ENCODE assay signal across 10 mouse cellular contexts in the genomic region with DNA sequence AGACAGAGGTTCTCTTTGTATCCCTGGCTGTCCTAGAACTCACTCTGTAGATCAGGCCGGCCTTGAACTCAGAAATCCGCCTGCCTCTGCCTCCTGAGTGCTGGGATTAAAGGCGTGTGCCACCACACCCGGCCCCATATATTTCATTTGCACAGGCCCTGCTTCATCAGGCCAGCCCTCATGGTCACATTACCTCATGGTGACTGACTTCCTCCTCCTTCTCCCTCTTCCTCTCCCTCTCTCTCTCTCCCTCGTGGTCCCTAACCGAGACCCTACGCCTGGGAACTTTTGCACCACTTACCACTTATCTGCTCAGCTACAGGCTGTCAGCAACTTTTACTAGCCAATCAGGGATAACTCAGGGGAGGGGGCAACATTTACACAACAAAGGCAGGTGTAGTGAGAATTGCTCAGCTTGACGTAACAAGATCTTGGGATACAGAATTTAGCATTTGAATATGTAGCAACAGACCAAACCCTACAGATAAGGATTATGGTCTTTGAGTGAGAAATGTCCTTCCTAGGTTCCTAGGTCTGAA.
"Had no signal": no experiment of that assay in that cellular context is flagged by ENCODE, and none has a peak within 500 bp of the region (broad histone marks: within the 10 kb centered on the region; RNA-seq: fewer than 3 reads in every experiment).

No protein-coding gene starts in this region.

- H3K36me3 ChIP-seq: limb, embryonic 15.5 days; midbrain, embryonic 13.5 days had no signal

- H3K27ac ChIP-seq: kidney, postnatal 0 days; limb, embryonic 15.5 days; midbrain, embryonic 13.5 days had no signal

- H3K27me3 ChIP-seq: limb, embryonic 15.5 days; midbrain, embryonic 13.5 days had no signal

- H3K4me3 ChIP-seq: limb, embryonic 15.5 days; midbrain, embryonic 13.5 days had no signal

- H3K4me2 ChIP-seq: limb, embryonic 15.5 days; midbrain, embryonic 13.5 days had no signal

- ATAC-seq: midbrain, embryonic 13.5 days had no signal

- H3K9me3 ChIP-seq: limb, embryonic 15.5 days; midbrain, embryonic 13.5 days had no signal

- DNase-seq: kidney, adult 9 months; kidney, postnatal 36 days; layer of hippocampus, adult 9-11 months; layer of hippocampus, postnatal 36 days; lung, adult 18-20 months; right cerebral cortex, postnatal 25 days; thymus, postnatal 36 days had no signal

- H3K9ac ChIP-seq: limb, embryonic 15.5 days; midbrain, embryonic 13.5 days had no signal

- H3K4me1 ChIP-seq: limb, embryonic 15.5 days; midbrain, embryonic 13.5 days had no signal
